Mouse (Mus musculus): ENCODE data around the gene Cftr. TPM values are rescaled to one million over a fixed set of nuclear protein-coding genes. Genes with fewer than 3 reads are reported as not detected.
A peak's percentile ranks its signal among the peaks of the same experiment; 100 is the strongest.

Gene Cftr
- polyA plus RNA-seq (2015; fragmentation: Nextera tagmentation; extraction: Ambion mirVana) = 5.3 and 5.6 TPM in 2 replicates

GRCm38 (mm10) chr6:18170311-18170922, at the start of gene Cftr:
Cftr (plus strand) TSS chr6:18170687.
- no peak within 1 kb of the TSS for H3K27ac ChIP-seq
- H3K9ac ChIP-seq = no peak within 1 kb of the TSS
- 2% methylated on average over 44 of the region's 45 CpGs for WGBS
- H3K27me3 ChIP-seq (replicated peaks) = no peaks in the 10 kb centered on the region
- H3K36me3 ChIP-seq = no peaks in the 10 kb centered on the region
- peak within 1 kb of the TSS; percentile 47 for H3K4me3 ChIP-seq (replicated peaks)
- peak; percentile 65; the same call in 1 of the 2 replicates for ATAC-seq (ENCODE audit: insufficient read depth, low FRiP score, low read depth)
- no peaks in the 10 kb centered on the region for H3K4me1 ChIP-seq
- peak within 1 kb of the TSS; percentile 88 for H3K4me2 ChIP-seq
- H3K9me3 ChIP-seq = no peaks in the 10 kb centered on the region

- Histone ChIP-seq H3K4me2 (no peak overlapping the region), H3K9ac (no peak overlapping the region), H3K9me3 (no peaks in the 10 kb centered on the region), H3K36me3 (no peaks in the 10 kb centered on the region), H3K4me1 (no peaks in the 10 kb centered on the region), H3K4me3 (replicated peaks) (no peak overlapping the region), H3K27ac (no peak overlapping the region), H3K27me3 (replicated peaks) (no peaks in the 10 kb centered on the region)
- ATAC-seq (ENCODE audit: insufficient read depth, low FRiP score, low read depth) = no peak
- 62% methylated on average over 2 of the region's 2 CpGs for WGBS
These were observed 43.1 kb upstream of the Cftr start for GRCm38 (mm10) chr6:18127206-18127983.

DNA sequence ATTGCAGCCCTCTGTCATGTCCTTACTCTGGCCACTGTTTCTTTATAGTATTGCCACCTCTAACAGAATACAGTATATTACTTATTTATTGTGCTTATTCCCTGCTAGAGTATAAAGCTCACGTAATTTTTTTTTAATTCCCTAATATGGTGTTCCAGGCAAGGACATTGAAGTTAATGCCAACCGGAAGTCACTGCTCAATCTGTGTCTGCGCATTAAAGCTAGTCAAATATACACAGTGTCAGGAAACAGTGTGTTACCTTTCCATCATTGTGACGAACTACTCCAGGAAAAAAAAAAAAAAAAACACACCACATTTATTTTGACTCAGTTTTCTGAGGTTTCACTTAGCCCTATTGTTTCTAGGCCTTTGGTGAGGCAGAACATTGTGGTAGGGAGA, 42.4 kb upstream of the Cftr start:
- no peaks in the 10 kb centered on the region for H3K27me3 ChIP-seq (replicated peaks)
- 47% methylated on average over 4 of the region's 4 CpGs for WGBS
- no peak overlapping the region for H3K27ac ChIP-seq
- no peak overlapping the region for H3K9ac ChIP-seq
- no peak overlapping the region for H3K4me2 ChIP-seq
- no peaks in the 10 kb centered on the region for H3K36me3 ChIP-seq
- H3K4me3 ChIP-seq (replicated peaks) = no peak overlapping the region
- H3K4me1 ChIP-seq = no peaks in the 10 kb centered on the region
- no peaks in the 10 kb centered on the region for H3K9me3 ChIP-seq
- no peak for ATAC-seq (ENCODE audit: insufficient read depth, low FRiP score, low read depth)

- 26% methylated on average over 1 of the region's 1 CpGs for WGBS
- H3K36me3 ChIP-seq = no peaks in the 10 kb centered on the region
- ATAC-seq (ENCODE audit: insufficient read depth, low FRiP score, low read depth) = no peak
These were observed 35.2 kb upstream of the Cftr start for GRCm38 (mm10) chr6:18135246-18135645.

DNA sequence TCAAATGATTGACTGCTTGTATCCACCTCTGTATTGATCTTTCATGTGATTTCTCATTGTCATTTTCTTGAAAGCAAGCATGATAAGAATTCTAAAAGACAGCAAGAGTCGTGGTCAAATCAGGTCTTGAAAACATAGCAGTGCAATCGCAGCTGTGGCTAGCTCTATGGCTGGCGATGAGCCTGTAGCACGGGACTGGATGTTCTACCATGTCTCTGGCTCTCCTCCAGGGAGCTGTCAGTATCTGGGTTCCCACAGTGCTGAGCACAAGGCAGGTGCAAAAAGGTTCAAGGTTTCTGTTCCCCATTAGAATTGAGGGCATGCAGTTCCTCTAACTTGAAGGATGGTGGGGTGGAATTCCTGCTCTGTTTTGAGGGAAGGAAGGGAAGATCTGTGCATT, 17.5 kb upstream of the Cftr start:
- H3K9ac ChIP-seq = no peak overlapping the region
- H3K36me3 ChIP-seq = no peaks in the 10 kb centered on the region
- no peak overlapping the region for H3K27ac ChIP-seq
- no peak for ATAC-seq (ENCODE audit: insufficient read depth, low FRiP score, low read depth)
- no peak overlapping the region for H3K4me2 ChIP-seq
- no peaks in the 10 kb centered on the region for H3K27me3 ChIP-seq (replicated peaks)
- no peak overlapping the region for H3K4me3 ChIP-seq (replicated peaks)
- H3K4me1 ChIP-seq = no peaks in the 10 kb centered on the region
- no peaks in the 10 kb centered on the region for H3K9me3 ChIP-seq
- WGBS = 64% methylated on average over 4 of the region's 4 CpGs

More at GRCm38 (mm10) chr6:18135246-18135645, 35.2 kb upstream of the Cftr start:
- H3K9me3 ChIP-seq = no peaks in the 10 kb centered on the region
- no peak overlapping the region for H3K4me3 ChIP-seq (replicated peaks)
- H3K27ac ChIP-seq = no peak overlapping the region
- H3K9ac ChIP-seq = no peak overlapping the region
- no peaks in the 10 kb centered on the region for H3K27me3 ChIP-seq (replicated peaks)
- no peaks in the 10 kb centered on the region for H3K4me1 ChIP-seq
- H3K4me2 ChIP-seq = no peak overlapping the region

DNA sequence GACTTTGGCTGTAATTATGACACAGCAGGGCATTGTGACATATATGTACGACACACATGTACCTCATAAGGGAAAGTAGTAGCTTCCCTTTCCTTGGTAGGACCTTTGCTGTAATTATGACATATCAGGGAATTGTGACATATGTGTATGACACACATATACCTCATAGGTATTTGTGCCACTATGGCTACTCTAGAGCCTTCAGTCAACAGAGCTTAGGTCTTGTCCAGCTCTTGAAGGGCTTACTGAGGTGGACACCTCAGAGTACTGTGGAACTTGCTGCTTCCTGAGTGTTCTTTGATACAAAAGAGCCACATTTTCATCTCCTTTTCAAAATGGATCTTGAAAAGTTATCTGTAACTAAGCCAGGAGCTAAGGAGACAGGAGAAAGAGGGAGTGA, 869 bp upstream of the Cftr start:
- H3K36me3 ChIP-seq = no peaks in the 10 kb centered on the region
- no peak overlapping the region for H3K9ac ChIP-seq
- no peaks in the 10 kb centered on the region for H3K9me3 ChIP-seq
- H3K4me1 ChIP-seq = no peaks in the 10 kb centered on the region
- ATAC-seq (ENCODE audit: insufficient read depth, low FRiP score, low read depth) = no peak
- 71% methylated on average over 1 of the region's 1 CpGs for WGBS
- H3K27ac ChIP-seq = no peak overlapping the region
- H3K27me3 ChIP-seq (replicated peaks) = no peaks in the 10 kb centered on the region
- H3K4me3 ChIP-seq (replicated peaks) = no peak overlapping the region
- H3K4me2 ChIP-seq = no peak overlapping the region

DNA sequence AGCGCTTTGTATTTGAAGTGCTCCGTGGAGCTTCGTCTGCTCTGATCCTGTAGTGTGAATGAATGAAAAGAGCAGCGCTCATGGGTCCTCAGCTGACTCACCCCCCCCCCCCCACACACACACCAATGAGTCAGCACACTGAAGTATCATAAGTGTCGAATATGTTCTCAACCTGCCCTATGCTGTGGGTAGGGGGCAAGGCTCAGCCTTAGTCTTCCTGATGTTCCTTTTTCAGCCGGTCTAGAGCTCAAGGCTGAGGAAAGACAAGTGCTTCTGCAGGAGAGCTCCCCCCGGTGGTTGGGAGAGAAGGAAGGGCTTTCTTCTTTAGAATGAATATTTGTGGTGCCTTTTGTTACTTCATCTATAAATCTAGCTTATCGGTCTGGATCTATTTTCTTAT, 1.1 kb downstream of the Cftr start:
- H3K27ac ChIP-seq = no peak overlapping the region
- H3K4me1 ChIP-seq = no peaks in the 10 kb centered on the region
- peak overlapping the region; percentile 19; the same call in 1 of the 2 replicates for H3K4me2 ChIP-seq
- no peaks in the 10 kb centered on the region for H3K9me3 ChIP-seq
- 51% methylated on average over 8 of the region's 8 CpGs for WGBS
- no peaks in the 10 kb centered on the region for H3K27me3 ChIP-seq (replicated peaks)
- H3K9ac ChIP-seq = no peak overlapping the region
- 0 out of 2 replicates have a peak overlapping the region, but pooled peaks have one; percentile 11 for H3K4me3 ChIP-seq (replicated peaks)
- peak; percentile 68 for ATAC-seq (ENCODE audit: insufficient read depth, low FRiP score, low read depth)
- no peaks in the 10 kb centered on the region for H3K36me3 ChIP-seq

GRCm38 (mm10) chr6:18177509-18177908, 7.0 kb downstream of the Cftr start:
- H3K27me3 ChIP-seq (replicated peaks) = no peaks in the 10 kb centered on the region
- H3K27ac ChIP-seq = no peak overlapping the region
- no peak overlapping the region for H3K4me2 ChIP-seq
- H3K9ac ChIP-seq = no peak overlapping the region
- no peak for ATAC-seq (ENCODE audit: insufficient read depth, low FRiP score, low read depth)
- no peaks in the 10 kb centered on the region for H3K9me3 ChIP-seq
- H3K4me1 ChIP-seq = no peaks in the 10 kb centered on the region
- H3K4me3 ChIP-seq (replicated peaks) = no peak overlapping the region
- WGBS = 75% methylated on average over 2 of the region's 2 CpGs
- no peaks in the 10 kb centered on the region for H3K36me3 ChIP-seq

DNA sequence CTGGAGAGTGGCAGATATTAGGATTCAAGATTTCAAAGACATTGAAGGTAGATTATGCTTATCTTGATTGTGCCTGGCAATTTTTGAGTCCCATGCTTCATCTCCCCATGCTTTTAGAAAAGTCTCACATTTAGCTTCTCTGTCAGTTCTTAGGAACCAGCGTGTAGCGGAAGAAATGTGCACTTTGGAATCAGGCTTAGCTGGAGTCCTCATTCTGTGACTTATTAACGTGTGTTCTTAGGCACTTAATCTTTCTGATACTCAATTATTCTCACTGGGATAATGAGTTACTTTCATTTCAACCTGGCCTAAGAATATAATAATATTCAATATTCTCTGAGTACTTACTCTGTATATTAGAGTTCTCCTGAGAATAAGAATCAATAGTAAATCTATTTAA, 10.2 kb downstream of the Cftr start:
- Histone ChIP-seq H3K27ac (no peak overlapping the region), H3K36me3 (no peaks in the 10 kb centered on the region), H3K9ac (no peak overlapping the region), H3K4me1 (no peaks in the 10 kb centered on the region), H3K9me3 (no peaks in the 10 kb centered on the region), H3K4me3 (replicated peaks) (no peak overlapping the region), H3K27me3 (replicated peaks) (no peaks in the 10 kb centered on the region), H3K4me2 (no peak overlapping the region)
- ATAC-seq (ENCODE audit: insufficient read depth, low FRiP score, low read depth) = no peak
- WGBS = 60% methylated on average over 3 of the region's 3 CpGs

DNA sequence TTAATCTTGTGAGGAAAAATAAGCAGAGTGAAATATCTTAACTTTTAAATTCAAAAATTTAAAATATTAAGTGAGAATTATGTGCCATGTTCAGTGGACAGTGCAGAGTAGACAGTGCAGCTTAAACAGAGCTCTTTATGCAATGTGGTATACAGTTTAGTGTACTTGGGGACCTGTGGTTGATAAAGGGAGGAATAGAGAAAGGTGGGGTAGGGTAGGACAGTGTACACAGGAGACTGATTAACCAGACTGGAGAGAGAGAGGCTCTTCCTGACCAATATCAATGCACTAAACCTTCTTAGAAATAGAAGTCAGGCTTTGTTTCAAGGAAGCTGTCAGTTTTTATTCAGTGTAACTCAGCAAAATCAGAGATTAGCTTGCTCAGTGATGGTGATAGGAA, 12.4 kb downstream of the Cftr start:
- Histone ChIP-seq H3K27me3 (replicated peaks) (no peaks in the 10 kb centered on the region), H3K36me3 (no peaks in the 10 kb centered on the region)
- ATAC-seq (ENCODE audit: insufficient read depth, low FRiP score, low read depth) = no peak; the same call in 1 of the 2 replicates

DNA sequence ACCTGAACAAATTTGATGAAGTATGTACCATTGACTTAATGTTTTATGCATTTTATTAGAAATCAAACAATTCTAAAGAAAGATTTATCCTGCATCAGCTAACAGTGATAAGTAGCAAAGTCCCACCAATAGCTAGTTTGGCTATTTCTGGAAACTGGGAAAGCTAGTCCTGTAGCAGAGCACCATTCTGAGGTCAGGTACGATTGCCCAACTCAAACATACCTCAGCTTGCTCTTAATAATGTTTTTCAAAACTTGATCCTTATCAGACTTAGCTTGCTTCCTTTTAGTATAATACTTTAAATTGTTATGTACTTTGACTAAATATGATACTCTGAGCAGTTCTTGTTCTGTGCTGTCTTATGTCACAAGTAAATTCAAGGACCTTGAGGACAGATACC, 50.2 kb downstream of the Cftr start:
- no peak for ATAC-seq (ENCODE audit: insufficient read depth, low FRiP score, low read depth)
- Histone ChIP-seq H3K27ac (no peak overlapping the region), H3K4me3 (replicated peaks) (no peak overlapping the region), H3K9me3 (no peaks in the 10 kb centered on the region), H3K9ac (no peak overlapping the region), H3K36me3 (no peaks in the 10 kb centered on the region), H3K4me2 (no peak overlapping the region), H3K4me1 (no peaks in the 10 kb centered on the region), H3K27me3 (replicated peaks) (no peaks in the 10 kb centered on the region)
- 49% methylated on average over 1 of the region's 1 CpGs for WGBS

More for the DNA sequence above, 12.4 kb downstream of the Cftr start:
- Histone ChIP-seq H3K9ac (no peak overlapping the region), H3K9me3 (no peaks in the 10 kb centered on the region), H3K4me3 (replicated peaks) (no peak overlapping the region), H3K27ac (no peak overlapping the region), H3K4me1 (no peaks in the 10 kb centered on the region), H3K4me2 (no peak overlapping the region)

DNA sequence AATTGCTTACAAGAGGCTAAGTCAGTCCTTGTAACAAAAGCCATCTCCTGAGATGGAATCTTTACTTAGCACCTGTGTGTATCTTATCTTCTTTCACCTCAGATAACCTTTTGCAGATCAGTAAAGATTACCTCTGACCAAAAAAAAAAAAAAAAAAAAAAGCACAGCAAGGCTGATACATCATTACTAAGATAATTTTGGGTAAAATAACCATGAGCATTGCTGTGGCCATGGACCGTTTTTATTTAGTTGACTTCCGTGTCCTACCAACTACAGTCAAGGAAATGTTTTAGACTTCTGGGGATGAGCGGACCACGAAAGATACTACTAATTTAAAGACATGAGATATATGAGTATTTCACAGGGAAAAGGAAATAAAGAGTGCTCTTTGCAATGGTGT, 52.7 kb downstream of the Cftr start:
- Histone ChIP-seq H3K4me2 (no peak overlapping the region), H3K9ac (no peak overlapping the region), H3K27ac (no peak overlapping the region), H3K27me3 (replicated peaks) (no peaks in the 10 kb centered on the region), H3K9me3 (no peaks in the 10 kb centered on the region), H3K4me1 (no peaks in the 10 kb centered on the region), H3K36me3 (no peaks in the 10 kb centered on the region), H3K4me3 (replicated peaks) (no peak overlapping the region)
- WGBS = 90% methylated on average over 4 of the region's 4 CpGs
- no peak for ATAC-seq (ENCODE audit: insufficient read depth, low FRiP score, low read depth)
